Mouse (Mus musculus): ENCODE data around the gene Ubash3a.

GRCm38 (mm10) chr17:31262715-31263114 is 55.0 kb downstream of the Ubash3a start:
- TF ChIP-seq SIN3A (IDR thresholded peaks at IDR 0.05; ENCODE audit: low read length): no peak
- TF ChIP-seq JUND (IDR thresholded peaks at IDR 0.05; ENCODE audit: low read depth, low read length): no peak
